Mouse (Mus musculus) heart, embryonic 13.5 days (tissue): Measurements from ENCODE around the gene Abracl. TPM values are rescaled to one million over a fixed set of nuclear protein-coding genes. Genes with fewer than 3 reads are reported as not detected.

Source experiments
- ATAC-seq: fragments of 200-750 bp; cut with Nextera tagmentation; 2 replicates; pipeline ENCODE4 v1.8.0; 2017; ENCODE audit warnings: moderate TSS enrichment; ENCODE audit not compliant: insufficient number of reproducible peaks, low FRiP score, low TSS enrichment; ENCODE audit errors: extremely low read depth
- H3K27ac ChIP-seq: fragments of 300-500 bp; sonication (generic); replicated peaks from 2 replicates; pipeline ENCODE4 v1.5.1; 2015; ENCODE audit warnings: moderate library complexity, mild to moderate bottlenecking, inconsistent platforms
- H3K27me3 ChIP-seq: fragments of 300-500 bp; sonication (generic); replicated peaks from 2 replicates; pipeline ENCODE4 v1.6.1; 2015; ENCODE audit warnings: mild to moderate bottlenecking, inconsistent platforms
- H3K36me3 ChIP-seq: fragments of 300-500 bp; sonication (generic); 2 replicates; pipeline ENCODE4 v1.6.1; 2015; ENCODE audit warnings: mild to moderate bottlenecking, inconsistent platforms
- H3K4me1 ChIP-seq: fragments of 300-500 bp; sonication (generic); 2 replicates; pipeline ENCODE4 v1.6.1; 2015; ENCODE audit warnings: inconsistent platforms
- H3K4me2 ChIP-seq: fragments of 300-500 bp; sonication (generic); 2 replicates; pipeline ENCODE4 v1.6.1; 2015; ENCODE audit warnings: inconsistent platforms, mild to moderate bottlenecking, moderate library complexity
- H3K4me3 ChIP-seq: fragments of 300-500 bp; sonication (generic); 2 replicates; pipeline ENCODE4 v1.5.1; 2015; ENCODE audit warnings: moderate library complexity, mild to moderate bottlenecking, inconsistent platforms
- H3K9ac ChIP-seq: fragments of 300-500 bp; sonication (generic); 2 replicates; pipeline ENCODE4 v1.6.1; 2015; ENCODE audit warnings: inconsistent platforms, mild to moderate bottlenecking, moderate library complexity
- H3K9me3 ChIP-seq: fragments of 300-500 bp; sonication (generic); 2 replicates; pipeline ENCODE4 v1.6.1; 2016; ENCODE audit warnings: inconsistent platforms
- WGBS: fragments of 180-500 bp; shearing (Covaris S2); methylation state at CpG from one replicate; pipeline ENCODE4 v1.1.7; 2015; ENCODE audit warnings: mixed read lengths; 5-methylcytosine and 5-hydroxymethylcytosine counted together
- polyA plus RNA-seq: library from polyadenylated mRNA; unstranded; fragments of >200 nt; fragmentation: Nextera tagmentation; extraction: Ambion mirVana; gene quantifications from 2 replicates; pipeline ENCODE4 v1.2.1, GENCODE M21; 2015

Gene Abracl
- polyA plus RNA-seq, 1 experiment from 2014 or later: 146 TPM

DNA sequence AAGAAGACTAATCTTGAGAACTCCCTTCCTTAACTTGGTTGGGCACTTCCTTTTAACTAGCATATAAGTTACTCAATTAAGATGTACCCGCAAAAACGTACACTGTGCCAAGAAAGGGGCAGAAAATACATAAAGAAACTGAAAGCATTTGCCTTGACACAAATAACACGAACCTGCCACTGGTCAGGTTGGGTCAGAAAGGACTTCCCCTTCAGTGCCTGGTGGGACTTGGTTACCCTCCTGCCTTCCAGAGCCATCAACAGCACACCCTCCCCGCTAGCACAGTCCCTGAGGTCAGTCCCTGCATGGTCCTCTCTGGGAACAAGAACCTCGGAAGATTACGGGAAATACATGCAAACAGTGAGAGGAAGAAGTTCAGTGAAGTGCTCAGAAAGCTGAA lies 34.0 kb downstream of the Abracl start:
- Histone ChIP-seq H3K4me3 (no peak overlapping the region), H3K27me3 (no peaks in the 10 kb centered on the region), H3K4me1 (no peaks in the 10 kb centered on the region), H3K9me3 (no peaks in the 10 kb centered on the region), H3K36me3 (no peaks in the 10 kb centered on the region), H3K27ac (no peak overlapping the region), H3K9ac (no peak overlapping the region), H3K4me2 (no peak overlapping the region)
- no peak for ATAC-seq
- 60% methylated on average over 6 of the region's 6 CpGs for WGBS

DNA sequence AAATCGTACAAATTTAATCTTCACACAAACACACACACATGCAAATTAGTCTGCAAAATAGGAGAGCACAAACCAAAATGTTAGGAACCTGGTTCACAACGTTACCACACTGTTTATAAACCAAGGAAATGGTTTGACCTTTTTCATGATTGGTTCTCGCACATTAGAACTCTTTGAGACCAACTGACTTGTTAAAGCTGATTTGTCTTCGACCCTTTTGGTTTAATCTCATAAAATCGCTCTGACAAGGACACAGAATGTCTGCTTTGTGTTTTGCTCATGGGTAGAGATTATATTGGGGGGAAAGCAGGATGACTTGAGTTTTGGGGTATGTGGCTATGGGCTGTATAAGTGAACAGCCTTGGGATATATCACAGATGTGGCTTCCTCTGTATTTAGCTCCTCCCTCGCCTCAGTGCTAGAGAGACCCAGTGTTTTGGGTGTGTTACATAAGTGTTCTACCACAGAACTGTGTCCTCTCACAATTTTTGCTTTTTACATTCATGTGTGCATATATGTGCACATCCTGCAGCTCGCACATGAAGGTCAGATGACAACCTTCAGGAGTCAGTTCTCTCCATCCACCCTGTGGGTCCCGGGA lies 35.2 kb downstream of the Abracl start:
- no peak overlapping the region for H3K4me2 ChIP-seq
- no peak overlapping the region for H3K4me3 ChIP-seq
- H3K27ac ChIP-seq: no peak overlapping the region
- 77% methylated on average over 8 of the region's 8 CpGs for whole genome bisulfite sequencing
- H3K9me3 ChIP-seq: no peaks in the 10 kb centered on the region
- no peak overlapping the region for H3K9ac ChIP-seq
- H3K36me3 ChIP-seq: no peaks in the 10 kb centered on the region
- H3K4me1 ChIP-seq: no peaks in the 10 kb centered on the region
- ATAC-seq: no peak
- no peaks in the 10 kb centered on the region for H3K27me3 ChIP-seq

DNA sequence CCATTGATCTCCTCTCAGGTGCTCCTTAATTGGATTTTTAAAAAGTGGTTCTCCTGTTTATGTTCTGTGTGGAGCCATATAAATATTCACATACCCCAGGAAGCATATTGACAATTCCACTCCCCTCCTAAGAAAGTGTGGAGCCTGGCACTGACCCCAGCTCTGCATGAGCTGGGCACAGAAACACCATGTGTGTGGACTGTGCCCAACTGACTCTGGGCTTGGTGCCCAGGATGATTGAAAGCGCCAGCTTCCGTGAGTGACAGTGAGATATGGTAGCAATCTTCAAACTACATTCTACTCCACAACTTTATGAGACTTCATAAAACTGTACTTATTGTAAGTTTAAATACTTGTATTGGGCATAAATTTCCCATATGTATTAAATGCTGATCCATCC lies 39.8 kb downstream of the Abracl start:
- Histone ChIP-seq H3K9me3 (no peaks in the 10 kb centered on the region), H3K4me3 (no peak overlapping the region), H3K9ac (no peak overlapping the region), H3K27ac (no peak overlapping the region), H3K36me3 (no peaks in the 10 kb centered on the region), H3K4me1 (no peaks in the 10 kb centered on the region), H3K27me3 (no peaks in the 10 kb centered on the region), H3K4me2 (no peak overlapping the region)
- ATAC-seq: no peak
- 78% methylated on average over 2 of the region's 2 CpGs for WGBS

DNA sequence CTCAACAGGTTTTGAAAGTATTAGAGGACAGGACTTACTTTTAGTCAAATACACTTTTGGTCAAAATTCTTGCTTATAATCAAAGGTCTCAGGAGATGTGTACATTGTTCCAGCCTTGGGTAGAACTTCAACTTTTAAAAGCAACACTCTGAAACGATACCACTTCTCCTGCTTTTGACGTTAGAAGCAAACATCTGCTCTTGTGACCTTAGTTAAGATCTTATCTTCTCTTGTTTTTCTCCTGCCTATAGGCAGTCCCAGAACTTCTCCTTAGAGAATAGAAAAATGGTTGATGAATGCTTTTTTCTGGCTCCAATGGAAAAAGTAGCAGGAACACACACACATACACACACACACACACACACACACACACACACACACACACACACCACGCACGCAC lies 57.0 kb downstream of the Abracl start:
- H3K36me3 ChIP-seq: no peaks in the 10 kb centered on the region
- H3K4me3 ChIP-seq: no peak overlapping the region
- no peak overlapping the region for H3K4me2 ChIP-seq
- H3K9me3 ChIP-seq: no peaks in the 10 kb centered on the region
- no peak overlapping the region for H3K9ac ChIP-seq
- no peaks in the 10 kb centered on the region for H3K4me1 ChIP-seq
- no peak overlapping the region for H3K27ac ChIP-seq
- ATAC-seq: no peak
- WGBS: 57% methylated on average over 4 of the region's 4 CpGs
- H3K27me3 ChIP-seq: no peaks in the 10 kb centered on the region

Other genes starting within 250 kb of the Abracl start
- 32.5 and 33.2 TPM in 2 replicates for gene Txlnb, start 227.1 kb downstream of the Abracl start, polyA plus RNA-seq
- 3.5 and 3.7 TPM in 2 replicates for gene Heca, start 75.2 kb downstream of the Abracl start, polyA plus RNA-seq
- gene Reps1, start 32.6 kb upstream of the Abracl start, polyA plus RNA-seq: 7.8 and 8.5 TPM in 2 replicates
- gene Ect2l, start 187.6 kb upstream of the Abracl start, polyA plus RNA-seq: 0.19 TPM in 1 of 2 replicates, not detected in the other
- 7.2 and 8.2 TPM in 2 replicates for gene Ccdc28a, start 211.7 kb upstream of the Abracl start, polyA plus RNA-seq